ENCODE assay signal across 8 mouse cellular contexts in genomic region chr7:24384827-24385226, GRCm38 (mm10). TPM values are rescaled to one million over a fixed set of nuclear protein-coding genes. Genes with fewer than 3 reads are reported as not detected.
DNase-seq lines count a peak whose midpoint lies in the region; ATAC-seq and TF ChIP-seq lines count a peak whose summit lies in the region.

No protein-coding gene starts in this region.

- H3K4me1 ChIP-seq in kidney, adult 2 months (ENCODE audit: control insufficient read depth, insufficient read depth, low read length), result no peaks in the 10 kb centered on the region
- no peaks in the 10 kb centered on the region for H3K4me1 ChIP-seq in forebrain, embryonic 13.5 days
- no peaks in the 10 kb centered on the region for H3K4me1 ChIP-seq in liver, adult 2 months (ENCODE audit: control insufficient read depth, insufficient read depth, low read length)
- H3K4me1 ChIP-seq in stomach, embryonic 16.5 days (ENCODE audit: control insufficient read depth, insufficient read depth, low read length), result no peaks in the 10 kb centered on the region

- 0 out of 2 replicates have a peak, but pooled peaks have one; percentile 31 for ATAC-seq in cerebellum, adult (ENCODE audit: insufficient number of reproducible peaks, low FRiP score, low TSS enrichment)
- ATAC-seq in forebrain, embryonic 13.5 days, result peak; percentile 59; the same call in 1 of the 2 replicates
- peak; percentile 47 for ATAC-seq in monocyte, adult 5-6 weeks (replicated peaks; ENCODE audit: insufficient number of reproducible peaks, low FRiP score, low TSS enrichment, poor library complexity, severe bottlenecking)
- no peak for ATAC-seq in stomach, embryonic 16.5 days (ENCODE audit: insufficient read depth, low FRiP score)

- no peaks in the 10 kb centered on the region for H3K9me3 ChIP-seq in forebrain, embryonic 13.5 days (replicated peaks)
- no peaks in the 10 kb centered on the region for H3K9me3 ChIP-seq in stomach, embryonic 16.5 days (replicated peaks; ENCODE audit: control insufficient read depth, low read length)

- H3K9ac ChIP-seq in forebrain, embryonic 13.5 days, result peak overlapping the region; percentile 21; the same call in 1 of the 2 replicates
- no peak overlapping the region for H3K9ac ChIP-seq in liver, adult 2 months (ENCODE audit: low read depth, low read length)
- H3K9ac ChIP-seq in stomach, embryonic 16.5 days (ENCODE audit: low read length), result no peak overlapping the region

- H3K4me3 ChIP-seq in kidney, adult 2 months (ENCODE audit: insufficient read depth, low read depth, low read length), result no peak overlapping the region
- H3K4me3 ChIP-seq in forebrain, embryonic 13.5 days, result no peak overlapping the region
- H3K4me3 ChIP-seq in liver, adult 2 months (ENCODE audit: insufficient read depth, low read depth, low read length), result no peak overlapping the region
- no peak overlapping the region for H3K4me3 ChIP-seq in stomach, embryonic 16.5 days (replicated peaks; ENCODE audit: low read length)

- H3K36me3 ChIP-seq in kidney, adult 2 months (ENCODE audit: control insufficient read depth, insufficient read depth, low read length), result no peaks in the 10 kb centered on the region
- no peaks in the 10 kb centered on the region for H3K36me3 ChIP-seq in forebrain, embryonic 13.5 days (ENCODE audit: poor library complexity, severe bottlenecking)
- no peaks in the 10 kb centered on the region for H3K36me3 ChIP-seq in liver, adult 2 months (ENCODE audit: control insufficient read depth, insufficient read depth, low read length)
- H3K36me3 ChIP-seq in stomach, embryonic 16.5 days (ENCODE audit: control insufficient read depth, insufficient read depth, low read length), result no peaks in the 10 kb centered on the region

- WGBS in kidney, adult 2 months, result 6% methylated on average over 11 of the region's 11 CpGs
- 10% methylated on average over 11 of the region's 11 CpGs for WGBS in forebrain, embryonic 13.5 days
- WGBS in liver, adult 2 months, result 9% methylated on average over 11 of the region's 11 CpGs
- whole genome bisulfite sequencing in stomach, embryonic 16.5 days, result 8% methylated on average over 11 of the region's 11 CpGs

- DNase-seq in kidney, adult 2 months, result peak; percentile 57
- no peak for DNase-seq in kidney, adult 11 months
- DNase-seq in induced T-regulatory cell, adult 2 months (ENCODE audit: low read depth), result peak; percentile 87
- no peak for DNase-seq in liver, adult 2 months (ENCODE audit: extremely low read depth, low read depth, low spot score)

- TF ChIP-seq POLR2A in kidney, adult 2 months (IDR thresholded peaks at IDR 0.05; ENCODE audit: low read depth, low read length), result no peak
- TF ChIP-seq POLR2A in liver, adult 2 months (IDR thresholded peaks at IDR 0.05; ENCODE audit: extremely low read depth, insufficient read depth, low read length), result no peak

- peak overlapping the region; percentile 37 for H3K4me2 ChIP-seq in forebrain, embryonic 13.5 days
- peak overlapping the region; percentile 36 for H3K4me2 ChIP-seq in stomach, embryonic 16.5 days (ENCODE audit: low read depth, low read length)

- TF ChIP-seq CTCF in kidney, adult 2 months (conservative IDR thresholded peaks at IDR 0.05; ENCODE audit: insufficient read depth, insufficient read length, low read depth, low read length), result peak; percentile 78
- TF ChIP-seq CTCF in liver, adult 2 months (IDR thresholded peaks at IDR 0.05; ENCODE audit: low read depth, low read length), result peak; percentile 89

- no peaks in the 10 kb centered on the region for H3K27me3 ChIP-seq in kidney, adult 2 months (replicated peaks; ENCODE audit: control insufficient read depth, insufficient read depth, low read length)
- no peaks in the 10 kb centered on the region for H3K27me3 ChIP-seq in forebrain, embryonic 13.5 days
- H3K27me3 ChIP-seq in liver, adult 2 months (ENCODE audit: control insufficient read depth, insufficient read depth, low read length), result no peaks in the 10 kb centered on the region
- no peaks in the 10 kb centered on the region for H3K27me3 ChIP-seq in stomach, embryonic 16.5 days (ENCODE audit: control insufficient read depth, insufficient read depth, low read length)

- no peak overlapping the region for H3K27ac ChIP-seq in kidney, adult 2 months (ENCODE audit: insufficient read depth, low read depth, low read length)
- no peak overlapping the region for H3K27ac ChIP-seq in forebrain, embryonic 13.5 days
- no peak overlapping the region for H3K27ac ChIP-seq in liver, adult 2 months (replicated peaks; ENCODE audit: insufficient read depth, low read depth, low read length)
- no peak overlapping the region for H3K27ac ChIP-seq in stomach, embryonic 16.5 days (ENCODE audit: low read length)

- no peaks in the 10 kb centered on the region for H3K79me2 ChIP-seq in liver, adult 2 months (ENCODE audit: control insufficient read depth, insufficient read depth, low read length)

RNA-seq across cellular contexts. Expression of gene Smg9, which starts 14.6 kb away (rescaled TPM):
- polyA plus RNA-seq in kidney, adult 2 months (2012; rRNA removed), result 34.9 and 39.8 TPM in 2 replicates
- polyA plus RNA-seq in forebrain, embryonic 13.5 days (2015; fragmentation: Nextera tagmentation; extraction: Ambion mirVana), result 25.7 and 30.4 TPM in 2 replicates
- 3.7 and 5.0 TPM in 2 replicates for total RNA-seq in liver, adult 2 months (2014; rRNA removed)
- 11.7 and 17.8 TPM in 2 replicates for polyA plus RNA-seq in liver, adult 2 months (2012; rRNA removed)
- total RNA-seq in monocyte, adult 5-6 weeks (2017), result 20.1 to 30.8 TPM (median 22.6 TPM) in 3 replicates
- polyA plus RNA-seq in stomach, embryonic 16.5 days (2015; fragmentation: Nextera tagmentation; extraction: Ambion mirVana), result 19.5 and 21.3 TPM in 2 replicates

RNA-seq across cellular contexts. Expression of gene Kcnn4, which starts 14.8 kb away (rescaled TPM):
- 2.3 and 4.1 TPM in 2 replicates for polyA plus RNA-seq in kidney, adult 2 months (2012; rRNA removed)
- polyA plus RNA-seq in forebrain, embryonic 13.5 days (2015; fragmentation: Nextera tagmentation; extraction: Ambion mirVana), result 0.40 and 0.44 TPM in 2 replicates
- 0.20 and 0.83 TPM in 2 replicates for total RNA-seq in liver, adult 2 months (2014; rRNA removed)
- polyA plus RNA-seq in liver, adult 2 months (2012; rRNA removed), result 0.55 and 0.66 TPM in 2 replicates
- total RNA-seq in monocyte, adult 5-6 weeks (2017), result 10.3 to 11.8 TPM (median 11.5 TPM) in 3 replicates
- polyA plus RNA-seq in stomach, embryonic 16.5 days (2015; fragmentation: Nextera tagmentation; extraction: Ambion mirVana), result 7.4 and 8.5 TPM in 2 replicates

RNA-seq across cellular contexts. Expression of gene Lypd5, which starts 35.8 kb away (rescaled TPM):
- polyA plus RNA-seq in kidney, adult 2 months (2012; rRNA removed), result not detected in 2 replicates
- not detected in 2 replicates for polyA plus RNA-seq in forebrain, embryonic 13.5 days (2015; fragmentation: Nextera tagmentation; extraction: Ambion mirVana)
- total RNA-seq in liver, adult 2 months (2014; rRNA removed), result not detected in 2 replicates
- polyA plus RNA-seq in liver, adult 2 months (2012; rRNA removed), result not detected in 2 replicates
- total RNA-seq in monocyte, adult 5-6 weeks (2017), result not detected in 3 replicates
- polyA plus RNA-seq in stomach, embryonic 16.5 days (2015; fragmentation: Nextera tagmentation; extraction: Ambion mirVana), result 11.6 and 36.4 TPM in 2 replicates

RNA-seq across cellular contexts. Expression of gene Tescl, which starts 51.1 kb away (rescaled TPM):
- polyA plus RNA-seq in kidney, adult 2 months (2012; rRNA removed), result 0.11 and 0.48 TPM in 2 replicates
- polyA plus RNA-seq in forebrain, embryonic 13.5 days (2015; fragmentation: Nextera tagmentation; extraction: Ambion mirVana), result not detected in 2 replicates
- total RNA-seq in liver, adult 2 months (2014; rRNA removed), result not detected in 2 replicates
- not detected in 2 replicates for polyA plus RNA-seq in liver, adult 2 months (2012; rRNA removed)
- 2.3 TPM in 1 of 3 replicates, not detected in the others for total RNA-seq in monocyte, adult 5-6 weeks (2017)
- 0.15 TPM in 1 of 2 replicates, not detected in the other for polyA plus RNA-seq in stomach, embryonic 16.5 days (2015; fragmentation: Nextera tagmentation; extraction: Ambion mirVana)

Comparison
In these comparisons a context has a peak if more than half of its experiments do, and no peak if none do; other contexts are left out.
1. DNase-seq: peak in kidney, adult 2 months (single experiment) and induced T-regulatory cell, adult 2 months (single experiment); none in kidney, adult 11 months (single experiment) and liver, adult 2 months (single experiment).
2. RNA of gene Lypd5, which starts 35.8 kb away (polyA plus RNA-seq): 11.6 to 36.4 TPM in stomach, embryonic 16.5 days; not detected in kidney, adult 2 months, not detected in forebrain, embryonic 13.5 days and not detected in liver, adult 2 months; every median in the first group is over 10 times any median in the second.